Mouse (Mus musculus) spleen, adult 12 weeks (tissue): ENCODE measurements around the gene Eva1b.

Experiments
- DNase-seq: peaks from one replicate; pipeline ENCODE4 v3.0.0; 2022; ENCODE audit warnings: low spot score

Gene Eva1b

DNA sequence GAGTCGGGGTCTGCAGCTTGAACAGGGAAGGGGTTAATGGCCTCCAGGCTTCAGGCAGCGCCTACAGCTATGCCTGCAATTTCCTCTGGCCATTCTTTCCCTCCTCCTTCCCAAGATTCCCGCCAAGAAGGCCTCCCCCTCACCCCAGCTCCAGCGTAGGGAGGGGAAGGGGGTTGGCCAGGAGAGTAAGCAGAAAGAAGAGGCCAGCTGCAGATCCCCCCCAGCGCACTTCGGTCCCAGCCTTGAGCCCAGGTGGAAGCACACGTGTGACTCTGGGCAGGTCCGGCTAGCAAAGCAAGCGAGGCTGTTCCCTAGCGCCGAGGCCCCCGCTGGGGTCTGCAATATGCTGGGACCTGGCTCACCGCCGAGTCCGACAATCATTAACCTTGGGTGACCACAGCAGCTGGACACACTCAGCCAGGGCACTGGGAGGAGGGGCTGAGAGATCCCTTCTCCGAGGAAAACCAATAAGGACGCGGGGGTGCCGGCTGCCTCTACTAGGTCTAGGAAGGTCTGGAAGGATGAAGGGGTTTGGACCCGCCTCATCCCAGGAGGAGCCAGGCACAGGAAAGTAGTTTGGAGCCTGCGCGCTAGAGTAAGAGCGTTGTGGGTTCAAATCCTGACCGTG lies at the start of gene Eva1b:
TSS of gene Eva1b (plus strand) at position 212 of the 628 bp plus-strand sequence.
- DNase-seq, result no peak

- no peak for DNase-seq
Measured at GRCm38 (mm10) chr4:126099365-126099764, 48.2 kb upstream of the Eva1b start.

DNA sequence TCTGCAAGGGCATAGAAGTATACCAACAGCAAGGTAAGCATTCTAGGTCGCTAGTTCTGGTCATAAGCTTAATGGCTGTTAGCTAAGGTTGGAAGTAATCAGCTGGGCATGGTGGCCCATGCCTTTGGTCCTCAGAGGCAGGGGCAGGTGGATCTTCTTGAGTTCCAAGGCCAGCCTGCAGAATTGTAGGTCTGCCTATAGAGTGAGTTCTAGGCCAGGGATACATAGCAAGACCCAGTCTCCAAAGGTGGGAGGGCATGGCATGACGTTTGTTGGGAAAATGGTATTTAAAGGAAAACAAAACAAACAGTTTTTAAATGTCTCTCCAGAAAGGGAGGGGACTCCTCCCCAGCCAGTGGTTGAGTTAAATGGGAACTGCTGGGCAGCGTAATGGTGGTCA lies 46.8 kb upstream of the Eva1b start:
- no peak for DNase-seq

- DNase-seq, result no peak
Measured at GRCm38 (mm10) chr4:126102061-126102841, 45.3 kb upstream of the Eva1b start.

GRCm38 (mm10) chr4:126103057-126103581 lies 44.4 kb upstream of the Eva1b start:
- peak; percentile 75 for DNase-seq

DNA sequence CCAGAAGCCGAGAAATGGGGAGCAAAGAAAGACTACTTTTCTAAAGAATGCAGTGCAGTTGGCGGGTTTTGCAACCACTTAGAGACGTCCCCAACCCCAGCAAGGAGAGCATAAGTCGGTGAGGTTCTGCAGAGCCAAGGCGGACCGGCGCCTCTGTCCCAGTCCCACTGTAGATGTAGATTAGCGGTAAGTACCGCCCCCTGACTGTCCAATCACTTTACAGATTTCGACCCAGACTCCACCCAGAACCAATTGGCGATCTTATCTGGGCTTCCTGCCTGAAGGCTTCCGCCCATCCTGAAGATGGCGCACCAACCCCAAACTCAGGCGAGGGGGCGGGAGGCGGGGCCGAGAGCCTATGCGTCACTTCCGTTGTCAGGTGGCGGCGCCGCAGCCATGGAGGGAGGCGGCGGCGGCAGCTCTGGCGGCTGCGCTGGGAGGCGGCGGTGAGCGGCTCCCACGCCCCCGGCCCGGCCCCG lies 43.9 kb upstream of the Eva1b start, which contains the start of gene Stk40:
TSS of gene Stk40 (plus strand) at position 368 of the 479 bp plus-strand sequence.
- DNase-seq, result peak; percentile 91

GRCm38 (mm10) chr4:126104261-126105075 lies 43.1 kb upstream of the Eva1b start:
- peak; percentile 29 for DNase-seq

- DNase-seq, result no peak
Measured at GRCm38 (mm10) chr4:126105131-126105783, 42.3 kb upstream of the Eva1b start.

DNA sequence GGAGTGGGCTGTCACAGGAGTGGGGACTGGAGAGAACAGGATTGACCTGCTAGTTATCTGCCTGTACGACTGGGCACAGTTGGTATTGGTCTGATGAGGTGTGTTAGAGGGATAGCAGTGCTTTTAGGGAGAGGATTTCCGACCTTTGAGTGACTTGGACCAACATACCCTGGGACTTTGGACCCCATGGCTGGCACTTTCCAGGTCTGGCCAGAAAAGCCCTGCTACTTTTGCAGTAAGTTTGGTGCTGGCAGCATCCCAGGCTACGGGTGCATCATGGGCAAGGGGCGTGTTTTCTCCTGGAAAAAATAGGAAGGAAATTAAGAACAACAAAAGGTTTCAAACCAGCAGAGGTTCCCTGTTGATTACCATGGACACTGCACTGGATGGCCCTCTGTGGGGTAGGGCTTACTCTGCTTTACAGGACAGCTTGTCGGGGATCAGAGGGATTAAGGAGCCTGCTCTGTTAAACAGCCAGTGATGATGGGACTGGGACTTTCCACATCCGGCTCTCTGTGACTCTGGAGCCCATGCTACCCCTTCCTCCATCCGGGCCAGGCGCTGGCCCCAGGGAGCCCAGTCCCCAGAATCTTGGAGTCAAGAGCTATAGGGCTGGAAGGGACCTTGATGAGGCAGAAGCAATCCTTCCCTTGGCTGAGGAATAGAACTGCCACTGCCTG lies 39.3 kb upstream of the Eva1b start:
- no peak for DNase-seq

GRCm38 (mm10) chr4:126109613-126110373 lies 37.8 kb upstream of the Eva1b start:
- no peak for DNase-seq

DNA sequence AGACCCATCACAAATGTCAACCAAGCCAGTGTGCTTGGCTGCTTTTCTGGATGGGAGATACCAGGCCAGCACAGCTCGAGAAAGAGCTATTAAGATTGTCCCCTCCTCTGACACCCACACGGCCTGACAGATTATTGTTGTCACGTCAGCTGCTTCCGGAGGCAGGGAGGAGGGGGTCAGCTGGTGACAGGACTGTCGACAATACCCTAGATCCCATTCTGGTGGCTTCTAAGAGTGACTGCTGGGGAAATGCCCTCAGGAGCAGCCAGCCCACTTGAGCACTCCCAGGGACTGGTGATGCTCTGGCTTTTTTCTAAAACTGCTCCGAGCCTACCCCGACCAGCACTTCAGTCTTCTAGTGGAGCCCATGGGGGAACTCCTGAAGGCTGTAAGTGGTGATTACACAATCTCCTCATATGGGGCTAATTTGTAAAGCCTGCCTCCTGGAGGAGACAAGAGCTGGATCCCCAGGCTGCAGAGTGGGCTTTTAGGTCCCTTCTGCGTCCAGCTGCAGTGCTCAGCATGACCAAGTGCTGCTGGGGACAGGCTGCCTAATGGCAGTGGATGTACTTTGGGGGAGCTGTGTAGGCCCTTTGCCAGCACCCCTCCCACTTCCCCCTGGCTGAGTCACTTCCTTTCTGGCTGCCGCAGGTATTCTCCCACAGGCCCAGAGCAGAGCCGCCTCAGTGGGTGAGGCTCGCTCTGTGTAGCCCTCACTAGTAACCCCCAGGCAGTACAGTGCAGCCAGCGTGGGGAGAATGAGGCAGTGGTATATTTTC lies 37.0 kb upstream of the Eva1b start:
- peak; percentile 55 for DNase-seq

DNA sequence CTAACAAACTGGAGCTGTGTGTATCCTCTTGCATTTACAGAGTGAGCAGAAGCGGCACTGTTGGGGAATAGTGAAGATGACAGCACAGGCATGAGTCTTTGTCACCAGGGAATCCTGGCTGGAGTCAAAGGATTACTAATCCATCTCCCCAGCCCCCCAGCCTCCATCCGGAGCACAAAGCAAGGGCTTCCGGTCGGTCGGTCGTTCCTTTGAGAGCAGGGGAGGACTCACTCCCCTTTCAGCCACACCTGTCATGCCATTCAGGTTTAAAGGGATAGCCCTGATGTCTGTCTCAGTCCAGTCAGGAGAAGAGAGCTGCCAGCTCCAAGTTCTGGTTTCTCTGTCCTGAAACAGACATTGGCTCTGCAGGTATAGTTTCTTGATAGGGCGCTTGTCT lies 36.4 kb upstream of the Eva1b start:
- no peak for DNase-seq

DNA sequence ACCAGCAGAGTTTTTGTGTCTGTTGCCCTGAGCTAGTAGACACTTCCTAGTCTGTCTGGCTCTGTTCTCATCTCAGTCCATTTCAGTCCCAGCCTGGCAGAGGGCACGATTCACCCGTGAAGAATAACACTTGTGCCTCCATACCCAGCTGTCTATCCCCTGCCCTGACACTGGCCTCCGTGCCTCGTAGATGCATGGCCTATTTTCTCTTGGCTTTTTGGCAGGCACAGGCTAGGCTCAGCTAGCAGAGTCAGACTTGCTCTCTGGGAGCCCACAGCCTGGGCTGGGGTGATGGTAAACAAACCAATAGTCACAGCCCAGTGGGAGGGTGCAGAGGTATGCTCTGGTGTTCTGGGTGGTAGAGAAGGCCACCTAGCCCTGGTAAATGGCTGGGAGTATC lies 34.3 kb upstream of the Eva1b start:
- no peak for DNase-seq

DNA sequence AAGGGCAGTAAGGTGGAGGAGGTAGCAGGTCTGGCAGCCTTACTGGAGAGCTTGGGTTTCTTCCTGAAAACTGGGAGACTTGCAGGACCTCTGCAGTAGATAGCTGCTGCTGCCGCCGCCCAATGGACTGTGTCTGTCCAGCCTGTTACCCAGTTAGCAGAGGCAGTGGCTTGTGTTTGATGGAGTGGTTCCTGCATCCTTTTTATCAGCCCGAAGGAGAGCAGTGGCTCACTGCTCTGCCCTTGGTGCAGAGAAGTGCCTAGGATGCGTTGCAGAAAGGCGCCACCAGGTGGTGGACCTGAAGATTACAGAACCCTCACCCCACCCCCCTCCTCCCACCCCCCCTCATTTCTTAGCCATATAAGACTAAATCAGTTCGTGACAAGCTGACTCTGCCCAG lies 33.6 kb upstream of the Eva1b start:
- DNase-seq, result peak; percentile 29

DNA sequence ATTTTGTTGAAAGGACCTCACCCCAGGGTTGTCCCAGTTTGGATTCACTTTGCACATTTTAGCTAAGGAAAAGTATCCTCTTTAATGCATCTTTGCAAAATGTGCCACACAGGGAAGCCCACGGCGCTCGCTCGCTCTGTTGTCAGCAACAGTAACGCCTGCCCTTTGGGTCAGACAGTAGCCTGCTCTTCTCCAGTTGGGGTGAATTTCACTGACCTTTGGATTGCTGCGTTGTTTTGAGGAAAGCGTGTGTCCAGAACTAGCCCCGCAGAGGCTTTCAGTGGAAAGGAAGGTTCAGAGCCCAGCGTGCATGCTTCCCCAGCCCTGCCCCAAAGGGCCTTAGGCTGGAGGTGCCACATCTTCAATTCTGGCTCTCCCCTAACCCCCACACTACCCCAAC lies 32.1 kb upstream of the Eva1b start:
- no peak for DNase-seq

DNA sequence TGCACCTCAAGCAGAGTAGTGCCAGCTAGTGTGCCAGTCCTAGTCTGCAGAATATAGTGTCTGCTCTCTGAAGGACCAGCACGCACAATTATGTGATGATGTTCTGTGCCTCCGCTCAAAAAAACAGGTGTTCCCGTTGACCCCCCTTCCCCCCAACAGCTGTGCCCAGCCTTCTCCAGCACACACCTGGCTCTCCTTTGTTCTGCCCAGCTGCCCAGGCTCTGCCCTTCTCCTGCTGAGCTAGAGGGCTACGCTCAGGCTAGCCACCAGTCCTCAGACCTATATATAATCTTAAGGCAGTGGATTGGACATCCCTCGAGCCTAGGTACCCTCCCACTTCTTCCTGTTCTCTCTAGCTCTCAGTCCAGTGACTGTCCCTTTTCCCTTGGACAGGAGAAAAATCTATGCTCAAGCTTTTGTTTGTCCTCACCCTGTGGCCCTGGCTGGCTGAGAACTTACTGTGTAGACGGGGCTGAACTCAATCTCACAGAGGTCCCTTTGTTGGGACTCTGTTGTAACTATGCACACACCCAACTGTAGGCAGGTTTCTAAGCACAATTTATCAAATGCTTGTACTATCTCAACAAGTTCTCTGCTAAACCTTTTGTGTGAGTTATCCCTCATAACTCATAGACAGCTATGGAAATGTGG lies 31.5 kb upstream of the Eva1b start:
- DNase-seq, result no peak

DNA sequence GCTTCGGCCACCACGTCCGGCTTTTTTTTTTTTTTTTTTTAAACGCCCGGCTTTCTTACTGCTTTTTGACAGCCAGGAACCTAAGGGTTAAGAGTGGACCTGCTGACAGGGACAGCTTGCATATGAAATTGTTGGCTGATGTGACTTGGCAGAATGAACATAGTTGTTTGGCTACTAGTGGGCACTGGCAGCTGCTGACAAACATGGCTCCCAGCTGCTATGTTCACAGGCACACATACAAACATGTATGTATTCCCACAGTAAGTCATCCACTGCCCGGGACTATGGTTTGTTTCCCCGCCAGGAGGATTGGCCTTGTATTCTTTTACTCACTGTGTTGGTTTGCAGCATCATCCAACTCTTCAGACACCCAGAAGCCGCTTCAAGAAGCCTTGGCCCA lies 30.4 kb upstream of the Eva1b start:
- no peak for DNase-seq

DNA sequence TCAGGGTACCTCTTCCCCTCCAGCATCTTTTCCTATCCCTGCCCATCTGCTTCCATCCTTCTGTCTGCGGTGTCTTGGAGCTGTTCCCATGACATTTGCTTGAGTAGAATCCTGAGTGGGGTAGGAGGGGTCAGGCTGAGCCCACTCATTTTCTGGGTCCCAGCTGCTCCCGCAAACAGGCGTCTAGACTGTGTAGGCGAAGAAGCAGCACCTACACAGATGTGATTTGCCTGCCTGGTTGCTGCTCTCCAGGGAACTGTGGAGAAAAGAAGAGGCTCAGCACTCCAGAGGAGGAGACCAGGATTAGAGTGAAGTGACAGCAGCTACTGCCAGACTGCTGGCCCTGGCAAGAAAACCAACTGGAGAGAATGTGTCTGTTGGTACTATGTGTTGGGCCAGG lies 28.9 kb upstream of the Eva1b start:
- DNase-seq, result no peak

DNA sequence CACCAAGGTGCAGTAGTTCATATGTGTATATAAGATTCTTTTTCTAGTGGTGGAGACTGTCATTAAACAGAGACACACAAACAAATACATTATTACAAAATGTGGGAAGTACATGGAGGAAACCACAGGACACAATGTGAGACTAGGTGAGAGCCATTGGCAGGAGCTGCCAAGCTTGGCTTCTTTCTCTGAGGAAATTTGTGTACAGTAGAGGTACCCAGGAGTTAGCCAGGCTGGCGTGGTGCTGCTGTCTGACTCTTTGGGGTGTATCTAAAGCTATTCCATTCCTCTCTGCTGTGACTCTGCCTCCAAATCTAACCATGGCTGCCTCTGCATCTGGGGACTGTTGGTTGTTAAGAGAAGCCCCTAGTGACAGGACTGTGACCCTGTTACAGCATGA lies 28.5 kb upstream of the Eva1b start:
- DNase-seq, result no peak
